Mouse (Mus musculus) liver, adult 2 months (tissue): ENCODE data around the gene Bco1. TPM values are rescaled to one million over a fixed set of nuclear protein-coding genes. Genes with fewer than 3 reads are reported as not detected.

Experiments used
- DNase-seq: peaks from one replicate; pipeline ENCODE4 v3.0.0-alpha.2; 2011; ENCODE audit warnings: low read depth, low spot score; ENCODE audit errors: extremely low read depth
- H3K27ac ChIP-seq: fragments of 200-500 bp; replicated peaks from 2 replicates; pipeline ENCODE4 v1.5.1; 2012; ENCODE audit warnings: low read depth, mild to moderate bottlenecking, control low read depth, inconsistent platforms, low read length; ENCODE audit not compliant: insufficient read depth
- H3K27me3 ChIP-seq: fragments of 200-500 bp; 2 replicates; pipeline ENCODE4 v1.6.1; 2012; ENCODE audit warnings: mild to moderate bottlenecking, moderate library complexity, low read length, inconsistent platforms; ENCODE audit not compliant: control insufficient read depth, insufficient read depth
- H3K36me3 ChIP-seq: fragments of 200-500 bp; 2 replicates; pipeline ENCODE4 v1.6.1; 2012; ENCODE audit warnings: low read length, inconsistent platforms; ENCODE audit not compliant: control insufficient read depth, insufficient read depth
- H3K4me1 ChIP-seq: fragments of 200-500 bp; 2 replicates; pipeline ENCODE4 v1.6.1; 2011; ENCODE audit warnings: low read length; ENCODE audit not compliant: control insufficient read depth, insufficient read depth
- H3K4me3 ChIP-seq: fragments of 200-500 bp; 2 replicates; pipeline ENCODE4 v1.5.1; 2011; ENCODE audit warnings: low read depth, mild to moderate bottlenecking, control low read depth, low read length, moderate library complexity; ENCODE audit not compliant: insufficient read depth
- H3K79me2 ChIP-seq: fragments of 200-500 bp; 2 replicates; pipeline ENCODE4 v1.6.1; 2012; ENCODE audit warnings: inconsistent platforms, mild to moderate bottlenecking, low read length, moderate library complexity; ENCODE audit not compliant: control insufficient read depth, insufficient read depth
- H3K9ac ChIP-seq: fragments of 200-500 bp; 2 replicates; pipeline ENCODE4 v1.6.1; 2012; ENCODE audit warnings: low read depth, mild to moderate bottlenecking, control low read depth, inconsistent platforms, low read length
- CTCF ChIP-seq: fragments of 200-500 bp; IDR thresholded peaks from 2 replicates; pipeline ENCODE4 v1.5.1; 2011; ENCODE audit warnings: low read depth, low read length, control low read depth
- POLR2A ChIP-seq: fragments of 200-500 bp; IDR thresholded peaks from 2 replicates; pipeline ENCODE4 v1.6.1; 2011; ENCODE audit warnings: low read length, control low read depth; ENCODE audit not compliant: insufficient read depth; ENCODE audit errors: extremely low read depth
- WGBS: fragments of 180-500 bp; shearing (Covaris S2); methylation state at CpG from one replicate; pipeline ENCODE4 v1.1.7; 2018; 5-methylcytosine and 5-hydroxymethylcytosine counted together
- polyA plus RNA-seq: library from polyadenylated mRNA; depleted of rRNA; stranded (reverse); fragments of >200 nt; gene quantifications from 2 replicates; pipeline ENCODE4 v1.2.3, GENCODE M21; 2012
- total RNA-seq: library from RNA; depleted of rRNA; stranded (reverse); fragments of >200 nt; gene quantifications from 2 replicates; pipeline ENCODE4 v1.2.3, GENCODE M21; 2014

Bco1 gene
- total and polyA plus RNA-seq, 2 experiments = 4.0 to 7.2 TPM

GRCm38 (mm10) chr8:117055097-117055496 lies 40.6 kb upstream of the Bco1 start:
- DNase-seq = peak; percentile 24
- 68% methylated on average over 6 of the region's 6 CpGs for WGBS
- no peaks in the 10 kb centered on the region for H3K36me3 ChIP-seq
- H3K4me3 ChIP-seq = no peak overlapping the region
- no peaks in the 10 kb centered on the region for H3K4me1 ChIP-seq
- no peaks in the 10 kb centered on the region for H3K79me2 ChIP-seq
- no peak for TF ChIP-seq CTCF
- TF ChIP-seq POLR2A = no peak
- H3K27ac ChIP-seq = no peak overlapping the region
- H3K9ac ChIP-seq = no peak overlapping the region
- H3K27me3 ChIP-seq = no peaks in the 10 kb centered on the region

- DNase-seq = no peak
- no peaks in the 10 kb centered on the region for H3K27me3 ChIP-seq
- H3K36me3 ChIP-seq = no peaks in the 10 kb centered on the region
- H3K4me1 ChIP-seq = no peaks in the 10 kb centered on the region
- no peak overlapping the region for H3K9ac ChIP-seq
- no peaks in the 10 kb centered on the region for H3K79me2 ChIP-seq
- 75% methylated on average over 7 of the region's 7 CpGs for WGBS
- no peak overlapping the region for H3K27ac ChIP-seq
- TF ChIP-seq POLR2A = no peak
- TF ChIP-seq CTCF = no peak
- H3K4me3 ChIP-seq = no peak overlapping the region
Measured at GRCm38 (mm10) chr8:117059021-117059420, 36.6 kb upstream of the Bco1 start.

GRCm38 (mm10) chr8:117060306-117060705 lies 35.3 kb upstream of the Bco1 start:
- WGBS = 82% methylated on average over 13 of the region's 13 CpGs
- Histone ChIP-seq H3K4me1 (no peaks in the 10 kb centered on the region), H3K4me3 (no peak overlapping the region), H3K9ac (no peak overlapping the region), H3K27ac (no peak overlapping the region), H3K27me3 (no peaks in the 10 kb centered on the region), H3K79me2 (no peaks in the 10 kb centered on the region), H3K36me3 (no peaks in the 10 kb centered on the region)
- TF ChIP-seq CTCF = no peak
- no peak for TF ChIP-seq POLR2A
- DNase-seq = no peak

GRCm38 (mm10) chr8:117061180-117061880 lies 34.3 kb upstream of the Bco1 start:
- no peaks in the 10 kb centered on the region for H3K27me3 ChIP-seq
- no peak for DNase-seq
- no peak overlapping the region for H3K9ac ChIP-seq
- 68% methylated on average over 13 of the region's 13 CpGs for WGBS
- no peak for TF ChIP-seq POLR2A
- TF ChIP-seq CTCF = no peak
- H3K79me2 ChIP-seq = no peaks in the 10 kb centered on the region
- no peak overlapping the region for H3K4me3 ChIP-seq
- H3K36me3 ChIP-seq = no peaks in the 10 kb centered on the region
- H3K4me1 ChIP-seq = no peaks in the 10 kb centered on the region
- H3K27ac ChIP-seq = no peak overlapping the region

GRCm38 (mm10) chr8:117066955-117067354 lies 28.7 kb upstream of the Bco1 start:
- no peak overlapping the region for H3K9ac ChIP-seq
- no peaks in the 10 kb centered on the region for H3K27me3 ChIP-seq
- H3K27ac ChIP-seq = no peak overlapping the region
- no peak for TF ChIP-seq POLR2A
- no peak for TF ChIP-seq CTCF
- 77% methylated on average over 7 of the region's 7 CpGs for WGBS
- no peaks in the 10 kb centered on the region for H3K4me1 ChIP-seq
- no peak for DNase-seq
- H3K36me3 ChIP-seq = no peaks in the 10 kb centered on the region
- no peaks in the 10 kb centered on the region for H3K79me2 ChIP-seq
- no peak overlapping the region for H3K4me3 ChIP-seq

- Histone ChIP-seq H3K27me3 (no peaks in the 10 kb centered on the region), H3K9ac (no peak overlapping the region), H3K4me3 (no peak overlapping the region), H3K79me2 (no peaks in the 10 kb centered on the region), H3K27ac (no peak overlapping the region), H3K4me1 (no peaks in the 10 kb centered on the region), H3K36me3 (no peaks in the 10 kb centered on the region)
- no peak for DNase-seq
- no peak for TF ChIP-seq POLR2A
- WGBS = 87% methylated on average over 11 of the region's 11 CpGs
Measured at GRCm38 (mm10) chr8:117067396-117067795, 28.3 kb upstream of the Bco1 start.
